Mouse (Mus musculus) MN1 (cell line): ENCODE results near the gene Slc9a5.

ENCODE experiments used
- DNase-seq: peaks from one replicate; pipeline ENCODE4 v3.0.0-alpha.2; 2016; ENCODE audit warnings: low spot score

Gene Slc9a5

DNA sequence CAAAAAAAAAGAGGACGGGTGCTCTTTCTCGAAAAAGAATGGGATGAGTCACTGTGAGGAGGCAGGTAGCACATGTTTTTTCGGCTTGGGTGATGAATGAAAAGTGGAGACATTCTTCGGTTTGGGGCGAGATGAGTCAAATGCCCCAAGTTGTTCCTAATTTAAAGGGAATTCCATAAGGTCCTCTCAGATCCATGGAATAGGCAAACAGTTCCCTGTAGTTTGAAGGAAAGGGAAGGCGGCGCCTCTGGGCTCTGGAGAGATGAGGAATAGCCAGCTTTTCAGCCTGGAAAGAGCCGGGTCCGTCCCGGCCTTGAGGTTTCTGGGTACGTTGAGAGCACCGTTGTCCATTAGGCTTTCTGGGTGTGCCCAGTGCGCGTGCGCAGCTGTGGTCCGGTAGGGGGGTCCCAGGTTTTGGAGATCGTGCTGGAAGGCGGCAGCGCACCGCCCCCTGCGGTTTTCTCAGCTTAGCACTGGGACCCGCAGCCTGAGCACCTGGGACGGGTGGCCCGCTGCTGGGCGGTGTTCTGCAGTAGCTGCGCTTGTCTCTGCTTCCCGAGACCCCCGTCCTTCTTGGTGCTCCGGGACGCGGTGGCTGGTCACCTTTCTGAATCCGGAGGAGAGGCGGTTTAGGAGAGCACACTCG is at the start of gene Slc9a5:
Gene Slc9a5, plus strand, starts transcription at position 394 of the 646 bp plus-strand sequence.
- DNase-seq, result peak; percentile 81

DNA sequence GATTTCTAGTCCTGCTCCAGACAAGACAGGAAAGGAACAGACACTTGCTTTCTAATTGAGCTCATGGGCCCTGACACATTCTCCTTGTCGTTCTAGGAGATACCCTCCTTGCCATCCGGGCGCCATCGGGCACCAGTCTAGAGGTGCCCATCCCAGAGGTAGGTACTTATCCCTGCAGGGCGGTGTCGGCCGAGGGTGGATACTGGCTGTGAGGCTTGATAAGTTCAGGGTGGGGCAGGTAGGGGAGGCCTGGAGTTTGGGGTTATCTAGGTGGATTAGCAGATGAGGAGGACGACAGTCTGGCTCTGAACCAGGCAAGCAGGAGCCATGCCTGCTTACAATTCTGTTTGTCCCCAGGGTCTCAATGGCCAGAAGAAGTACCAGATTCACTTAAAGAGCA is 48.7 kb upstream of the Slc9a5 start:
- no peak for DNase-seq

DNA sequence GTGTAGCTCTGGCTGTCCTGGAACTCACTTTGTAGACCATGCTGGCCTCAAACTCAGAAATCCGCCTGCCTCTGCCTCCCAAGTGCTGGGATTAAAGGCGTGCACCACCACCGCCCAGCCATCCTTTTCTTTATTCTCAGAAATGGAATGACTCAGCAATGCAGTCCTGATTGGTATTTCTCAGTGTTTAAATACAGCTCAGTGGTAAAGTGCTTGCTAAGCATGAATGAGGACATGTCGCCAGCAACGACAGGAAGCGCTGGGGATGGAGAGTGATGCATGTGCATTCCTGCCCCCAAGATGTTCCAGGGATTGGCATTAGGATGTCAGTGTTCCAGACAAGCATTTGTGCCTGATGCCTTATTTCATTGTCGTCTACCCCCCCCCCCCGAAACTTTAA is 45.2 kb upstream of the Slc9a5 start:
- DNase-seq, result no peak

DNA sequence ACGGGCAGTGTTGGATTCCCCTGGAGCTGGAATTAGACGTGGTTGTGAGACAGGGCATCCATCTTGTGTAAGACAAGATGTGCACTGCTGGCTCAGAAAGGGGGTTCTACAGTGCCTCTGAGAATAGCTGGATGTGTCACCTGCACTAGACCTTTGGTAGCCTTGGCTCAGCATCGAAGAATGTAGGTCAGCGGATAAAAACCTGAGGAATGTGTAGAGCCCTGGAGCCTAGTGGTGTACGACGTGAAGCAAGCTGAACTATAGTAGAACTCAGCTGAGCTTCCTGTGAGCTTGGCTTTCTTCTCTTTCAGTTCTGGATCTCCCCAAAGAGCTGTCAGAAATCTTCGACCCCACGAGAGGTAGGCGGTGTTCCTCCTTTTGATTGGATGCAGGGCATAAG is 44.8 kb upstream of the Slc9a5 start:
- no peak for DNase-seq

DNA sequence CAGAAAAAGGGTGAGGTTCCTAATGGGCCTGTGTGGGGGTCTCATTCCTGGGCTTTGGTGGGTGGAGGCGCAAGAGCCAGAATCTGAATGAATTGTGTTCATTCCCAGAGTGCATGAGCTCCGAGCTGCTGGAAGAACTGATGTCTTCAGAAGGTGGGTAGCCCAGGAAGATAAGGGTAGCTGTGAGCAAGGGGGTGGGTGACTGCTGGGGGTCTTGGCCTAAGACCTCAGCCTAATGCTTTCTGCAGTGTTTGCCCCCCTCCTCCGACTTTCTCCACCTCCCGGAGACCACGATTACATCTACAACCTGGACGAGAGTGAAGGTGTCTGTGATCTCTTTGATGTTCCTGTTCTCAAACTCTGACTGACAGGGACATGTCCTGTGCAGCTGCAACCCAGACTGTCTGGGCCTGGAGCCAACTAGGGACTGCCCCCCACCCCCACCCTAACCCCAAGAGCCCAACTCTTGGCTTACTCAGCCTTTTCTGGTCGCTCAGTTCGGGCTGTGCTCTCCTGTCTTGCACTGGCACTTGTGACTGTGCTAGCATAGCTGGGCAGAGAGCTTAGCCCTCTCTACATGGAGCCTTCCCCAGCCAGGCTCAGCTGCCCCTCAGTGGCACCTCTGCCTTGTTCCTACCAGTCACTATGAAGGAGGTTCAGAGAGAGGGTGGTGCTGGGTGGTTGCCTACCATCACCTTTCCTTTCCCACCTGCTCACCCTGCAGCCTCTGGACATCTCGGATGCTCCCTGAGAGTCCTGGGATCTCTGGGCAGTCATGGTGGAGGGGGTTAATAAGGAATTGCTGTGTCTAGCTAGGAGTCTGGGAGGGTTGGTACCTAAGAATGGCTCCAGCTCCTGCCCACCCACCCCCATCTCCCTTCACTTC is 44.1 kb upstream of the Slc9a5 start:
- DNase-seq, result peak; percentile 78

DNA sequence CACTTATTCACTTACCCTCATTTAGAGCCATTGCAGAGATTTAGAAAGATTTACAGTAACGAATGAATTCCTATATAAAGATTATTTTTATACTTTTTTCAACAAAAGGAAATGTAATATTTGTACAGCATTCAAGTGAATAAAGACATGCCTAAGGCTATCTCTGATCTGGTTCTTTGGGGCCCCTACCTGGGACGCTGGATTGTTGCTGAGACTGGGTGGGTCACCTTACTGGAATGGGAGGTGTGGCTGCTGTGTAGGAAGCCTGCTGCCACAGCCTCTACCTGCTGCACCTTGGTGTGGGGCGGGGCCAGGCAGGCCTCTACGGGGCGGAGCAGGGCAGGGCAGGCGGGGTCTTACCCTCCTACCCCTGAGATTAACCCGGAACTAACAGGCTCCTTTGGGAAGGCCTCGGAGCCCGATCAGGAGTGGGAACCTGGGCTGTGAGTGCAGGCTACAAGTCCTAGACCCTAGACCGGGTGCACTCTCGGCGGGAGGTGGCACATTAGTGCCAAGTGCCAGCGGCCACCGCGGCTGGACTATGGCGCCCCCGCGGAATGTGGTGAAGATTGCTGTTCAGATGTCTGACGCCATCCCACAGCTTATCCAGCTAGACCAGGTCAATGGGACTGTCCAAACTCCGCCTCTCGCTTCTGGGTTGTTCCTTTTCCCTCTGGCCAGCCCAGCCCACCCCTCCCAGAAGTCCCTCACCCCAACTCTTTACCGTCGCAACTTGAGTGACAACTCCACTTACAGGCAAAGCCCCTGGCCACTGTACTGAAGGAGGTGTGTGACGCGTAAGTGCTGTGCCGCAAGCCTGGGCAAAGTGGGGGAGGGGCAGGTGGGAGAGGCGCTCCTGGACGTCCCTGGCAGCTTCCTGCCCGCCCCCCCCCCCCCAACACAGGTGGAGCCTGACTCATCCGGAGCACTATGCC is 43.2 kb upstream of the Slc9a5 start, which contains the start of gene Elmo3:
Gene Elmo3, plus strand, starts transcription at position 391 of the 935 bp plus-strand sequence.
- peak; percentile 55 for DNase-seq

DNA sequence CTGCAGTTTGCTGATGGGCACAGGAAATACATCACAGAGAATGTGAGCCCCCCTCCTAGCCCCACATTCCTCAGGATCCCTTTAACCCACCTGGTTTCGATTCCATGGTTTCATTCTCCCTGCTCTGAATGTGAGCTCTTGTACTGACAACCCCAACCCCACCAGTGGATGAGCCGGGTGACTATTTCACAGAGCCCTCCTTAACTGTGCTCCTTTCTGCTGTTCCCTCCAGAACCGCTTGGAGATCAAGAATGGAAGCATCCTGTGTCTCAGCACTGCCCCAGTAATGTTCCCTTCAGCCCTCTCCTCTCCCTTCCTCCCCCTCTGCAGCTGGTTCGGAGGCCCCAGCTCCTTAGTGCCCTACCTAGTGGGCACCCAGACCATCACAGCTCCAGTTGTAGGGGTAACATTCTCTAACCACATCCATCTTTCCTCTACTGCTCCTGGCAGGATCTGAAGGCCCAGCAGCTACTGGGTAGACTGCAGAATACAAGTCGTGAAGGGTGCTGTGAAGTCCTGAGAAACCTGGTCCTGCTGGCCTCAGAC is 42.4 kb upstream of the Slc9a5 start:
- DNase-seq, result no peak

DNA sequence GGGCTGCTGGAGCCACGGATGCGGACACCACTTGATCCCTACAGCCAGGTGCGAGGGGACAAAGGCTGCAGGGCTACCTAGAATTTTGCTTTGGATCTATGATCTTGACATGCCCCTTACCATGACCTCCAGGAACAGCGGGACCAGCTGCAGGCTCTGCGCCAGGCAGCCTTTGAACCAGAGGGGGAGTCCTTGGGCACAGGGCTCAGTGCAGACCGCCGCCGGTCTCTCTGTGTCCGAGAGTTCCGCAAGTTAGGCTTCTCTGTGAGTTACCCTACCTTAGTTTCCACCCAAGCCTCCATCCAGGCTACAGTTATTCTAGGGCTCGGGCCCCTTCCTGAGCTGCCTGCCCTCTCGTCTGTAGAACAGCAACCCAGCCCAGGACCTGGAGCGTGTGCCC is 41.0 kb upstream of the Slc9a5 start:
- no peak for DNase-seq

DNA sequence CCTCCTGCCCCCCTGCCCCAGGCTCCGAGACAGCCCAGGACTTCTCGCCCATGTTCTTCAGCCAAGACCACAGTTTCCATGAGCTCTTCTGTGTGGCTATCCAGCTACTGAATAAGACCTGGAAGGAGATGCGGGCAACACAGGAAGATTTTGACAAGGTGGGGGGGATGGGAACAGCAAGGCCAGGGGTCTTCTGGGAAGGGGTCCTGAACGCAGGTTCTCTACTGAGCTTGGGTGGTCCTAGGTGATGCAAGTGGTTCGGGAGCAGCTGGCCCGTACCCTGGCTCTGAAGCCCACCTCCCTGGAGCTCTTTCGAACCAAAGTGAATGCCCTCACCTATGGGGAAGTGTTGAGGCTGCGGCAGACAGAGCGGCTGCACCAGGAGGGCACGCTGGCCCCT is 40.2 kb upstream of the Slc9a5 start:
- DNase-seq, result no peak

DNA sequence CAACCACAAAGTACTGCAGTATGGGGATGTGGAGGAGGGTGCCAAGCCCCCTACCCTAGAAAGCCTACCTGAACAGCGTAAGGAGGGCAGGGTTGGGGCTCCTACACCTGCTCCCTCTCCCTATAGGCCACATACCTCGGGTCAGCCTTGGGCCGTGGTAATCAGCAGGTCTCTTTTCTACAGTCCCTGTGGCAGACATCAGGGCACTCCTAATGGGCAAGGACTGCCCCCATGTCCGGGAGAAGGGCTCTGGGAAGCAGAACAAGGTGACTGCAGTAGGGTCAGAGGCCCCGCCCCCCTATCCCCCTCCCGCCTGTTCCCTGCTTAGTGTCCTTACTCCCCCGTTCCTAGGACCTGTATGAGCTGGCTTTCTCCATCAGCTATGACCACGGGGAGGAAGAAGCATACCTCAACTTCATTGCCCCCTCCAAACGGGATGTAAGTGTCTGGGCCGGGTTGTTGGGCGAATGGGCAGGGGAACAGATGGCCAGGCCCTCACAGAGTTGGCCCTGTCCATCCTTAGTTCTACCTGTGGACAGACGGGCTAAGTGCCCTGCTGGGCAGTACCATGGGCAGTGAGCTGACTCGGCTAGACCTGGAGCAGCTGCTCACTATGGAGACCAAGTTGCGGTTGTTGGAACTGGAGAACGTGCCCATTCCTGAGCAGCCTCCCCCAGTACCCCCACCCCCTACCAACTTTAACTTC is 39.3 kb upstream of the Slc9a5 start:
- no peak for DNase-seq

DNA sequence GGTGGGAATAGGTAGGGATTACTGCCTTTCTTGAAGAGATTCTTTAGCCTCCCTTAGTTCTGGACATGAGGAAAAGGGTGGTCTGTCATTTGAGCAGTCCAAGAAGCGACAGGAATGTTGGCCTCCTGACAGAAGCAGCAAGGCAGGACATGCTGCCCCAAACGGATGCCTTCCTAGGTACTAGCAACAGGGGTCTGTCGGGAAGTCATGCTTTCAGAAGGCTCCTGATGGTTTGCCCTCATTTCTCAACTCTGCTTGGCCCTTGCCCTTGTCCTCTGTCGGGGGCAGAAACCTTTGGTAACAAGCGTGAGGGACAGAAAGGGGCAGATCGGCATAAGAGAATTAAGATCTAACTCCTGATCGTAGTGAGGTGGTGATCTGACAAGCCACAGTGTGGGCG is 38.5 kb upstream of the Slc9a5 start:
- DNase-seq, result no peak

DNA sequence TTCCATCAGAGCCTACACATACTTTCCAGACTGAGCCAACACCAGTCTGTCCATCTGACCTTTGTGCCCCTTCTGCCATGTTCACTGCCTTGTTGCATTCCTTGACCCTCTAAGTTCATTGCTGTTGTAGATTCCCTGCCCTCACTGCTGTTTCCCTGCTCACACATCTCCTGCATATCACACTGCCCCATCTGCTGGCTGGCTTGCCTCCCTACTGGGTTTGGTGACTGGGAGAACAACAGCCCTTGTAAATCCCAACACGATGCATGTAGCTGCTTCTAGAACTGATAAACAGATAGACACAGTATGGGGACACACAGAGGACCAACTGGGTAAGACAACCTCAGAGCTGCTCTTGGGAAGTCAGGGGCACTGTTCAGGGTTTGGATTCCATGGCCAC is 36.9 kb upstream of the Slc9a5 start:
- no peak for DNase-seq

DNA sequence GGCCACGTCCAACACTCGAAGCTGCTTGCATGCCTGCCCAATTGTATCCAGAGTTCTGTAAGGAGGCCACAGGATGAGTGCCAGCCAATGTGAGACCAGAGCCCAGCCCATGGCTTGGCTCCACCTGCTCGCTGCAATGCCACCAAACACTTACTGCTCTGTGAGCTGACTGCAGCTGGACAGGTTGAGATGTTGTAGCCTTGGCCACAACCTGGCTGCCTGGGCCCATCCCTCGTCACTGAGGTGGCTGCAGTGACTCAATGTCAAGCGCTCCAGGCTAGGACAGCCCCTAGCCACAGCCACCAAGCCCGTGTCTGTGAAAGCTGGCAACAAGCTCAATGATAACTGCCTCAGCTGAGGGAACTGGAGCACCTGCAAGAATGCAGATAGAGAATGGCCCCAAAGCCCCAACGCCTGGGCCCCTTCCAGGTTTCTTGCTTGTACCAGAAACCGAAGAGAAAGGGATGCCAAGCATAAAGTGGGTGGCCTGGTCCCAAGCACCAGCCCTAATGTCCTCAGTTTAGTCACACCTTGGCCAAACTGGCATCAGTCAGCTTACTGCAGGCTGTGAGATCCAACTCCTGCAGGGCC is 35.7 kb upstream of the Slc9a5 start:
- no peak for DNase-seq

DNA sequence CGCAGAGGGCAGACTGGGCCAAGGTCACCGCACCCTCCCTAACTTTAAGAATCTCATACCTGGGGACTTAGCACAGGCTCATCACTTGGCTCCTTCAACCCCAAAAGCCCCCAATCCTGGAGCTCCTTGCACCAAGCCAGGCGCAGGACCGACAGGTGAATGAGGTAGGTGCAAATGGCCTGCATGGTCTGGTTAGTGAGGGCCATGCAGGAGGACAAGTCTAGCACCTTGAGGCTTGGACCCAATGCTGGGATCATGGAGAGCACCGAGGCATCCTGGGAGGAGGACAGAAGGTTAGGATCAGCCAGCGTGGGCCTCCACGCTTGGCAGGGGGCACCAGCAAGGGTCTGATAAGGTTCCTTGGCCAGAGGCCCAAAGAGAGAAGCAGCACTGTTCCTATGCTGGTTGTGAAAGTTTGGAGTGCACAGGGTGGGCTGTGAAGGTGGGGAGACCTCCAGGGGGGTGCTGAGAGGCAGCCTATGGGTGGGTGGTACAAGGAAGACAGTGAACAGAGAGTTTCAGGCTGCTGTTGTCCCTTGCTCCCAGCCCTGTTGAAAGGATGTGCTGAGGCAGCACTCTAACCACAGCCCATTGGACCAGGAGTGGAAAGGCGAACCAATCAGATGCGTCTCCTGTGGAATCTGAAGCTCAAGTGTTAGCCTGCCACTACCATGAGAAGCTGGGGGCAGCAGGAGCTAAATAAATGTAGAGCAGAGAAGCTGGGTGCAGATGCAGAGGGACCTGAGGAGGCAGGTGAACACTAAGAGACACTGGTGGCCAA is 34.8 kb upstream of the Slc9a5 start:
- DNase-seq, result no peak

DNA sequence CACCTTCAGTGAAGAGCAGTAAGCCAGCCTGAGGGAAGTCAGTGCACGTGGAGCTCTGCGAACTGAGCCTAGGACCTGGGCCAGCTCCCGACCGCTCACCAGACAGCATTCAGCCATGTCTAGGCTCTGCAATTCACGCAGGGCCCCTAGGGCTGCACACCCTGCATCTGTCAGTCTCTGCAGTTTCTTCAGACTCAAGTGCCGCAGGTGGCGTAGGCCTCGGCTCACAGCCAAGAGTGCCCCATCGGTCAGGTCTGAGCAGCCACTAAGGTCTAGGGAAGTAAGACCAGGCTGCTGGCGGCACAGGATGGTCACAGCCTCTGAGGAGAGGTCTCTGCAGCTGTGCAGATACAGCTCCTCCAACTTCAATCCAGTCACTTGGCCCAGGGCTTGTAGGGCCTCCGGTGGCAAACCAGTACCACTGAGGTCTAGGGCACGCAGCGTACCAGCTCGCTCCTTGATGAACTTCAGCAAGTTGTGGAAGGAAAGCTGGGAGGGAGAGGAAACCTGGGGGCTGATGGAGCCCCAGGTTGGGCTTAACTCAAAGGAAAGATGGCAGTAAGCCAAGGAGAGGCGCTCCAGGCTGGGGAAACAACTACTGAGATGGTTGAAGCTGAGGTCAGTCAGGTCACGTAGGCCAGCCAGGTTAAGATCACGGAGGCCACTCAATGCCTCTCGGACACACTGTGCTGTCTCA is 33.4 kb upstream of the Slc9a5 start:
- no peak for DNase-seq

DNA sequence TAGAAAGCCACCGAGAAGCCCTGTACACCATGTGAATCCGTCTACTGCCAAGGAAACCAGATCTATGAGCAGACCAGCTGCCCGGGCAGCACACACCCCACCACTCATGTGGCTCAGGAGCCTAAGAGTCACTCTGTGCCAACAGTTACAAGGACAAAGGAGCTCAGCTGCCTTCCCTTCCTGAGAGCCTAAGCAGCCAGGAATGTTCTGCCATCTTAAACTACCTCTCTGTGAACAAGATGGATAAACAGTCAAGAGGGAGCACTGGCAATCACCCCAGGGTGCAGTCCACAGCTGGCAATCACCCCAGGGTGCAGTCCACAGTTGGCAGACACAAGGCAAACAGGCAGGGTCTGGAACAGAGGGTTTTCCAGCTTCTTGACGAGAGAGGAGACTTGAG is 30.7 kb upstream of the Slc9a5 start:
- DNase-seq, result no peak

DNA sequence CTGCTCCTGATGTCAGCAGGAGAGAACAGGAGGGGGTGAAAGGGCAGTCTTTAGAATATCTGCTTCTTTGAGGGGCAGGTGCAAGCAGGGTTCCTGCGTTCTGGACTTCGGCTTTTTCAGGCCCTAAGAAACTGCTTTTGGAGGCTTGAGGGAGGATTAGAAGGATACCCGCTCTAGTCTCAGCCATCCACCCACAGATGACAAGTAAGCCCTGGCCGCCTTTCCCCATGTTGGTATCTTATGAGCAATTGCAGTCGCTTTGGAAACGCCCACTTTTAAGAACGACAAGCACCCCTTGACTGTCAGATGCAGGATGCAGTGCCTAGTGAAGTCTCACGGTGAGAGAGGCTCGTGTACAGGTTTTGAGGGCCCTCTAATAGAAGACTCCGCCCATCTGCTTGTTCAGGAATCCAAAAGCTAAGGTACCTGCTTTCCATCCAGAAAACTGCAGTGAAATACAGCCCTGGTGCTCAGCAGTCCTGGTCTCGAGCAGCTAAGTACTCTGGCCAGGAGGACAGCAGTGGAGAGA is 29.9 kb upstream of the Slc9a5 start:
- no peak for DNase-seq

DNA sequence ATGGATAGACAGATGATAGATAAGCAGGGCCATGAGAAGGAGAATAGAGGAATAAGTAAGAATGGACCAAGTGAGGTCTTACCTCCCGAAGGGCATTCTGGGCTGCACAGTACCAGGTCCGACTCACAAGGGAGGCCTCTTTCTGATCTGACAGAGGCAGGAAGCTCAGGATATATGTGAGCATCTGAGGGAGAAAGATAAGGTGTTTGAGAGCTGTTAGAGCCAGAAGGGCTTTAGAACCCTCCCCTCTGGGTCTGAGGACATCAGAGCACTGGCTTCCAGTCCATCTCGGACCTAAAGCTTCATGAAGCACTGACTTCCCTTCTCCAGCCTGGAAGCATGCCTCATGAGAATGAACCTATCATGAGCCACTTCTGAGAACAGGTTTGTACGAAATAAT is 25.5 kb upstream of the Slc9a5 start:
- no peak for DNase-seq

DNA sequence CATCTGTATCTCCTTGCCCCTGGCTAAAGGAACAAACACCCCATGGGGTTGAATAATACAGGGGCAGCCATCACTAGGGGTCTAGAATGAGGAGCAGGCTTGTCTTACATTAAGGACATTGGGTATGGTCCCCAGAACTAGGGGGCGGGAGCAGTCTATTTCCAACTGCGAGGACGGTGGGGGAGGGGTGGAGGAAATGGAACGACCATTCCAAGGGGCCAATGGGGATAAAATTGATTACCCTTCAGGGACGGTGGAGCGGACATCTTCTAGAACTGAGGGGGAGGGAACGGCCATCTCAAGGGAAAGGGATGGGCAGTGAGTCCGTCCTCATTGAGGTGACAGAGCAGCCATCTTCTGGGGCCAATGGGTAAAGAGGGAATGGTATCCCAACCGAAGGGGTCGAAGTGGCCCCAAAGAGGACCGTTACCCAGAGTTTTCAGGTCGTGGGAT is 23.0 kb upstream of the Slc9a5 start:
- no peak for DNase-seq
